Mouse (Mus musculus) forebrain, embryonic 15.5 days (tissue): ENCODE measurements around the gene Nrn1l. TPM values are rescaled to one million over a fixed set of nuclear protein-coding genes. Genes with fewer than 3 reads are reported as not detected.

Experiments
- ATAC-seq: fragments of 200-750 bp; cut with Nextera tagmentation; replicated peaks from 2 replicates; pipeline ENCODE4 v1.8.0; 2017; ENCODE audit warnings: mild to moderate bottlenecking, moderate TSS enrichment, moderate library complexity
- H3K27ac ChIP-seq: fragments of 300-500 bp; sonication (generic); replicated peaks from 2 replicates; pipeline ENCODE4 v1.5.1; 2015; ENCODE audit warnings: mild to moderate bottlenecking, inconsistent platforms
- H3K27me3 ChIP-seq: fragments of 300-500 bp; sonication (generic); 2 replicates; pipeline ENCODE4 v1.6.1; 2015; ENCODE audit warnings: inconsistent platforms
- H3K36me3 ChIP-seq: fragments of 300-500 bp; sonication (generic); 2 replicates; pipeline ENCODE4 v1.6.1; 2015; ENCODE audit warnings: mild to moderate bottlenecking, inconsistent platforms
- H3K4me1 ChIP-seq: fragments of 300-500 bp; sonication (generic); 2 replicates; pipeline ENCODE4 v1.6.1; 2015; ENCODE audit warnings: inconsistent platforms
- H3K4me2 ChIP-seq: fragments of 300-500 bp; sonication (generic); replicated peaks from 2 replicates; pipeline ENCODE4 v1.6.1; 2015; ENCODE audit warnings: mild to moderate bottlenecking, inconsistent platforms
- H3K4me3 ChIP-seq: fragments of 300-500 bp; sonication (generic); 2 replicates; pipeline ENCODE4 v1.5.1; 2015; ENCODE audit warnings: mild to moderate bottlenecking, inconsistent platforms
- H3K9ac ChIP-seq: fragments of 300-500 bp; sonication (generic); replicated peaks from 2 replicates; pipeline ENCODE4 v1.6.1; 2015; ENCODE audit warnings: mild to moderate bottlenecking, inconsistent platforms
- H3K9me3 ChIP-seq: fragments of 300-500 bp; sonication (generic); 2 replicates; pipeline ENCODE4 v1.6.1; 2016; ENCODE audit warnings: inconsistent platforms
- WGBS: fragments of 180-500 bp; shearing (Covaris S2); methylation state at CpG from one replicate; pipeline ENCODE4 v1.1.7; 2015; ENCODE audit warnings: mixed read lengths; 5-methylcytosine and 5-hydroxymethylcytosine counted together
- polyA plus RNA-seq: library from polyadenylated mRNA; unstranded; fragments of >200 nt; fragmentation: Nextera tagmentation; extraction: Ambion mirVana; gene quantifications from 2 replicates; pipeline ENCODE4 v1.2.1, GENCODE M21; 2015

The Nrn1l gene
- polyA plus RNA-seq, 1 experiment from 2014 or later = not detected

- no peaks in the 10 kb centered on the region for H3K36me3 ChIP-seq
- no peak for ATAC-seq
- H3K4me3 ChIP-seq = no peak overlapping the region
- WGBS = 78% methylated on average over 5 of the region's 5 CpGs
- no peaks in the 10 kb centered on the region for H3K27me3 ChIP-seq
- no peak overlapping the region for H3K4me2 ChIP-seq
- no peak overlapping the region for H3K27ac ChIP-seq
- H3K9ac ChIP-seq = no peak overlapping the region
- H3K4me1 ChIP-seq = peaks cover 62% of the 10 kb centered on the region
- no peaks in the 10 kb centered on the region for H3K9me3 ChIP-seq
These were observed 34.9 kb upstream of the Nrn1l start for GRCm38 (mm10) chr8:105858495-105858894.

- 74% methylated on average over 5 of the region's 5 CpGs for WGBS
- Histone ChIP-seq H3K27ac (peak overlapping the region; percentile 91; the same call in 1 of the 2 replicates), H3K27me3 (no peaks in the 10 kb centered on the region), H3K4me2 (no peak overlapping the region), H3K4me1 (peaks cover 67% of the 10 kb centered on the region), H3K9me3 (no peaks in the 10 kb centered on the region), H3K36me3 (no peaks in the 10 kb centered on the region), H3K9ac (no peak overlapping the region), H3K4me3 (peak overlapping the region; percentile 74; the same call in 1 of the 2 replicates)
- no peak for ATAC-seq
These were observed 34.1 kb upstream of the Nrn1l start for GRCm38 (mm10) chr8:105859314-105859713.

- Histone ChIP-seq H3K4me3 (peak within 1 kb of the TSS; percentile 74), H3K9me3 (no peaks in the 10 kb centered on the region), H3K4me2 (peak within 1 kb of the TSS; percentile 62), H3K27ac (peak within 1 kb of the TSS; percentile 91), H3K36me3 (no peaks in the 10 kb centered on the region), H3K4me1 (peaks cover 67% of the 10 kb centered on the region), H3K27me3 (no peaks in the 10 kb centered on the region), H3K9ac (peak within 1 kb of the TSS; percentile 88)
- ATAC-seq = peak; percentile 98
- WGBS = under 1% methylated on average over 59 of the region's 59 CpGs
These were observed 33.0 kb upstream of the Nrn1l start, which contains the start of gene Nutf2 for GRCm38 (mm10) chr8:105860143-105860981. Gene Nutf2 (plus strand): TSS chr8:105860580.

- Histone ChIP-seq H3K27ac (no peak overlapping the region), H3K4me1 (peaks cover 53% of the 10 kb centered on the region), H3K9ac (peak overlapping the region; percentile 88), H3K4me2 (peak overlapping the region; percentile 60), H3K27me3 (no peaks in the 10 kb centered on the region), H3K4me3 (peak overlapping the region; percentile 74), H3K36me3 (peaks cover 8% of the 10 kb centered on the region), H3K9me3 (no peaks in the 10 kb centered on the region)
- no peak for ATAC-seq
- 6% methylated on average over 1 of the region's 1 CpGs for WGBS
These were observed 31.4 kb upstream of the Nrn1l start for GRCm38 (mm10) chr8:105861951-105862350.

- Histone ChIP-seq H3K4me2 (no peak overlapping the region), H3K9me3 (no peaks in the 10 kb centered on the region), H3K9ac (no peak overlapping the region), H3K36me3 (peaks cover 31% of the 10 kb centered on the region), H3K4me1 (peaks cover 20% of the 10 kb centered on the region), H3K4me3 (no peak overlapping the region), H3K27ac (no peak overlapping the region), H3K27me3 (no peaks in the 10 kb centered on the region)
- 86% methylated on average over 6 of the region's 6 CpGs for WGBS
- no peak for ATAC-seq
These were observed 26.9 kb upstream of the Nrn1l start for GRCm38 (mm10) chr8:105866364-105867029.

GRCm38 (mm10) chr8:105874301-105874700, 19.1 kb upstream of the Nrn1l start:
- 90% methylated on average over 6 of the region's 6 CpGs for WGBS
- no peak for ATAC-seq
- peaks cover 57% of the 10 kb centered on the region for H3K36me3 ChIP-seq
- H3K27me3 ChIP-seq = no peaks in the 10 kb centered on the region
- no peaks in the 10 kb centered on the region for H3K4me1 ChIP-seq
- no peak overlapping the region for H3K4me3 ChIP-seq
- H3K4me2 ChIP-seq = no peak overlapping the region
- no peak overlapping the region for H3K9ac ChIP-seq
- H3K27ac ChIP-seq = no peak overlapping the region
- no peaks in the 10 kb centered on the region for H3K9me3 ChIP-seq

- H3K9ac ChIP-seq = peak within 1 kb of the TSS; percentile 73
- H3K4me3 ChIP-seq = peak within 1 kb of the TSS; percentile 71
- ATAC-seq = peak; percentile 78
- H3K36me3 ChIP-seq = peaks cover 47% of the 10 kb centered on the region
- peak within 1 kb of the TSS; percentile 36; the same call in 1 of the 2 replicates for H3K27ac ChIP-seq
- H3K4me1 ChIP-seq = peaks cover 27% of the 10 kb centered on the region
- H3K4me2 ChIP-seq = peak within 1 kb of the TSS; percentile 75
- 1% methylated on average over 45 of the region's 45 CpGs for WGBS
- H3K27me3 ChIP-seq = no peaks in the 10 kb centered on the region
- H3K9me3 ChIP-seq = no peaks in the 10 kb centered on the region
These were observed 12.4 kb upstream of the Nrn1l start, which contains the start of gene Edc4 for GRCm38 (mm10) chr8:105880754-105881520. Gene Edc4 (plus strand): TSS chr8:105880881.

- Histone ChIP-seq H3K4me3 (no peak overlapping the region), H3K27me3 (no peaks in the 10 kb centered on the region), H3K4me1 (peaks cover 5% of the 10 kb centered on the region; the same call in 1 of the 2 replicates), H3K36me3 (peaks cover 85% of the 10 kb centered on the region), H3K27ac (no peak overlapping the region), H3K9me3 (no peaks in the 10 kb centered on the region), H3K9ac (no peak overlapping the region), H3K4me2 (no peak overlapping the region)
- no peak for ATAC-seq
- 91% methylated on average over 12 of the region's 12 CpGs for whole genome bisulfite sequencing
These were observed 3.5 kb upstream of the Nrn1l start for GRCm38 (mm10) chr8:105889756-105890465.

GRCm38 (mm10) chr8:105890870-105891269, 2.5 kb upstream of the Nrn1l start:
- Histone ChIP-seq H3K4me3 (no peak overlapping the region), H3K4me2 (no peak overlapping the region), H3K36me3 (peaks cover 76% of the 10 kb centered on the region), H3K27me3 (no peaks in the 10 kb centered on the region), H3K4me1 (peaks cover 5% of the 10 kb centered on the region; the same call in 1 of the 2 replicates), H3K9me3 (no peaks in the 10 kb centered on the region), H3K9ac (no peak overlapping the region), H3K27ac (no peak overlapping the region)
- 87% methylated on average over 6 of the region's 6 CpGs for WGBS
- ATAC-seq = no peak

GRCm38 (mm10) chr8:105892432-105892831, 935 bp upstream of the Nrn1l start:
- H3K4me3 ChIP-seq = no peak overlapping the region
- H3K9me3 ChIP-seq = no peaks in the 10 kb centered on the region
- peaks cover 60% of the 10 kb centered on the region for H3K36me3 ChIP-seq
- no peak overlapping the region for H3K4me2 ChIP-seq
- no peak overlapping the region for H3K9ac ChIP-seq
- WGBS = 84% methylated on average over 6 of the region's 6 CpGs
- H3K27me3 ChIP-seq = no peaks in the 10 kb centered on the region
- peaks cover 5% of the 10 kb centered on the region; the same call in 1 of the 2 replicates for H3K4me1 ChIP-seq
- ATAC-seq = peak; percentile 47; the same call in 1 of the 2 replicates
- no peak overlapping the region for H3K27ac ChIP-seq

- no peak for ATAC-seq
- H3K27me3 ChIP-seq = no peaks in the 10 kb centered on the region
- WGBS = 81% methylated on average over 9 of the region's 9 CpGs
These were observed 4.6 kb downstream of the Nrn1l start for GRCm38 (mm10) chr8:105897801-105898480.

More at GRCm38 (mm10) chr8:105897801-105898480, 4.6 kb downstream of the Nrn1l start:
- no peak overlapping the region for H3K9ac ChIP-seq
- H3K4me2 ChIP-seq = no peak overlapping the region
- no peak overlapping the region for H3K4me3 ChIP-seq
- H3K4me1 ChIP-seq = peaks cover 14% of the 10 kb centered on the region
- no peak overlapping the region for H3K27ac ChIP-seq
- no peaks in the 10 kb centered on the region for H3K9me3 ChIP-seq
- H3K36me3 ChIP-seq = peaks cover 7% of the 10 kb centered on the region
